Mouse (Mus musculus) retina, postnatal 1 day (tissue): ENCODE data around the gene Crmp1.

ENCODE experiments used
- DNase-seq: peaks from one replicate; pipeline ENCODE4 v3.0.0-alpha.2; 2012

The Crmp1 gene

GRCm38 (mm10) chr5:37241651-37242151 is at the start of gene Crmp1:
Gene Crmp1, plus strand, starts transcription at chr5:37241940.
- DNase-seq: peak; percentile 93

- DNase-seq: no peak
These were observed 45.5 kb upstream of the Crmp1 start for GRCm38 (mm10) chr5:37196196-37196595.

DNA sequence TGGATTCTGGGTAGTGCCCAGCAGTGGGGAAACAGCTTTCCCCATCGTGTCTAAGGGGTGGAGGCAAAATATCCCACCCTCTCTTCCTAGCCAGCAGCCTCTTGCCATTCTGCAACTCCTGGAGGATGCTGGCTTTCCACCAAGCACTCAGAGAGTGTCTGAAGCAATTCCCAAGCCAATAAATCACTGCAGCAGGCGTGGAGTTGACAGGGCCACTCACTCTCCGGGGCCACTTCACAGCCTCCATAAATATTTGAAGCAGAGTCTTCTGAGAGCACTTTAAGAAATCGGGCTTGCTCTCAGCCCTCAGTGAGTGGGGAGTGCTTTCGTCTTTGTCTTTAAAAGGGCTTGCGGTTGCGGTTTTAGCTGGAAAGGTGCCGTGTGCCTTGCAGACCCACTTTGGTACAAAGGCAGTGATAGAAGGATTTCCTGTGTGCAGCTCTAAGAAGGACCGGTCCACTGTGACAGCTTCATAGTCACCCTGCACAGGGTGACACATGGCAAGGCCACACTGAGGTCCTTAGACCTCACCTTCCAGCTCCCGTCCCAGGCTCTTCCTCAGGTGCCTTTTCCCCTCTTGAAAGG is 45.0 kb upstream of the Crmp1 start:
- peak; percentile 35 for DNase-seq

- no peak for DNase-seq
These were observed 44.3 kb upstream of the Crmp1 start for GRCm38 (mm10) chr5:37197423-37197822.

DNA sequence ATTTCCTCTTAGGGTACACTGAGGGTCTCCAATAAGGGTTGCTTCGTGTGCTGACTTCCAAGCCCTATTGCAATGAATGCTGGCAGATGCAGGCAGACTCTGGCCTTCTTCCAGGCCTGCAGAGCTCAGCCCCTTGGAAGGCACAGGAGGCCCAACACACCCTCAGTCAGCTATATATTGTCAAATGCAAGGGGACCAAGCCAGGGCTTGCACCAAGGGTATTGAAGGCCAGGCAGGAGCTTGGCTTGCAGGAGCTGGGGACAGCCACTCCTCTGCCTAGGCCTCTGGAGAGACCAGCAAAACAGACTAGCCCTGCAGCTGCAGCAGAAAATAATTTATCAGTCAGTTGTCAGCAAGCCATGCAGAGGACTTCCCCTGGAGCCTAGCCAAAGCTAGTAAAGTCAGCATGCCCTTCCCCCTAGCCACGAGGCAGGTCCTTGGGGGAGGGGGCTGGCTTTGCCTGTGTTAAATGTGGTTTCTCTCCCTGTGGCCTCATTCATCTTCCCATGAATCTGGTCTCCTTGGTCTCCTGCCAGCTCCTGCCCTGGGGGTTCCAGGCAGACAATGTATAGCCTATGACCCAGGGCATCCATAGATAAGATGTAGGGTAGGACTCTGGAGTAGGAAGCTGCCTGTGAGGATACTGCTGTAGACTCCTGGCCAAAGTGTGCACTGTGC is 43.6 kb upstream of the Crmp1 start:
- DNase-seq: peak; percentile 44

- no peak for DNase-seq
These were observed 39.5 kb upstream of the Crmp1 start for GRCm38 (mm10) chr5:37202285-37202684.

GRCm38 (mm10) chr5:37204886-37205285 is 36.9 kb upstream of the Crmp1 start:
- no peak for DNase-seq

- DNase-seq: no peak
These were observed 36.3 kb upstream of the Crmp1 start for GRCm38 (mm10) chr5:37205420-37205819.

GRCm38 (mm10) chr5:37206364-37206763 is 35.4 kb upstream of the Crmp1 start:
- no peak for DNase-seq

GRCm38 (mm10) chr5:37212938-37213708 is 28.6 kb upstream of the Crmp1 start:
- no peak for DNase-seq

- DNase-seq: no peak
These were observed 28.0 kb upstream of the Crmp1 start for GRCm38 (mm10) chr5:37213709-37214103.

- no peak for DNase-seq
These were observed 27.1 kb upstream of the Crmp1 start for GRCm38 (mm10) chr5:37214614-37215013.

DNA sequence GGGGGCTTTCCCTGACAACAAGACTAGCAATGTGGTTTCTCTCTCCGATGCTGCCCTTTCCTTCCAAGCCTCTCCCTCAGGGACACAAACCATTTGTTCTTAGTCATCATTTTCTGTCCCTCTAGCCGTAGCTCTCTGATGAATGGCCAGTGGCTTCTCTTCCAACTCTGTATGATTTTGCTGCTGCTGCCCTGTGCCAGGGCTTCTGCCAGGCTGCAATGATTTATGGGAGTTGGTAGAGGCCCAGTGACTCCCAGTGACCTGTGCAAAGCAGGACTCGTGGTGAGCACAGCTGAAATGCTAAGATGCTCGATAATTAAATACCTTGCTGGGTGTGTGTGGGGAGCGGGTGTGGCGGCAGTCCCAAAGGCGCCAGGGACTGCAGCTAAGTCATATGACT is 26.5 kb upstream of the Crmp1 start:
- no peak for DNase-seq

- DNase-seq: peak; percentile 59
These were observed 22.1 kb upstream of the Crmp1 start for GRCm38 (mm10) chr5:37219615-37220014.

- DNase-seq: no peak
These were observed 21.2 kb upstream of the Crmp1 start for GRCm38 (mm10) chr5:37220575-37220974.

- DNase-seq: no peak
These were observed 20.2 kb upstream of the Crmp1 start for GRCm38 (mm10) chr5:37221563-37221962.

GRCm38 (mm10) chr5:37222316-37222715 is 19.4 kb upstream of the Crmp1 start:
- DNase-seq: no peak

- DNase-seq: no peak
These were observed 16.0 kb upstream of the Crmp1 start for GRCm38 (mm10) chr5:37225708-37226107.

- DNase-seq: no peak
These were observed 13.6 kb upstream of the Crmp1 start for GRCm38 (mm10) chr5:37227956-37228680.

DNA sequence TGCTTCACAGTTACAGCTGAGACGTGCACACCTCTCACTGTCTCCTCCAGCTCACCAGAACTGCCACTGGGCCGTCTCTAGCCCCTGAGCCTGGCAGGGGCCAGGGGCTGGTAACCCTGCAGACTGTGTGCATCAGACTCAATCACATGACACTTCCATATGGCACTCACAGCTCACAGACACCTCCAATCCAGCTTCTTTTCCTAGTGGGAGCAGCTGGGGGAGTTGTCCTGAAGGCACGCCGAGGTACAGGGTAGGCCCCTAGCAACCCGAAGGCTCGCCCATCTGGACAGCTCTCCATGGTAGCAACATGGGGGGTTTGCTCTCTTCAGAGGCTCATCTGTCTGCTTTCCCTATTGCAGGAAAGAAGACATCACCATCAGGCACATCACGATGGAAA is 12.8 kb upstream of the Crmp1 start:
- DNase-seq: peak; percentile 48

GRCm38 (mm10) chr5:37233010-37233557 is 8.7 kb upstream of the Crmp1 start:
- no peak for DNase-seq

GRCm38 (mm10) chr5:37238654-37239053 is 3.1 kb upstream of the Crmp1 start:
- no peak for DNase-seq

DNA sequence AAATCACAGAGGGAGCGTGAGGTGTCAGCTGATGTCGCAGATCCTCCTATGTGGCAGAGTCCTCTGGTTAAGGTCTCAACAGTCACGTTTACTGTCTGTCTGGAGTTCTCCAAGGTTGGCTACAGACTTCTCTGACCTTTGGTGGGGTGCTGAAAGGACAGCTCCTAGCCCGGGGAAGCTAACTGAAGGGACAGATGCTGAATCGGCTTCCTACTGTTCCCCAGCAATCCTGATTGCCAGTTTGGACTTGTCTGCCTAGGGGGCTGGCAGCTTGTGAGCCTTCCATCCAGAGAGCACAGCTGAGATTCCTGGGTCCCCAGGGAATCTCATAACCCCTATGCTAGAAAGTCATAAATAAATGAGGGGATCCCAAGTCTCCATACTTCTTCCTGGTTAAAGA is 1.2 kb upstream of the Crmp1 start:
- DNase-seq: peak; percentile 69
